Mouse (Mus musculus) midbrain, embryonic 14.5 days (tissue): ENCODE data around the gene Wdr11. TPM values are rescaled to one million over a fixed set of nuclear protein-coding genes. Genes with fewer than 3 reads are reported as not detected.

Experiments used
- ATAC-seq: fragments of 200-750 bp; cut with Nextera tagmentation; 2 replicates; pipeline ENCODE4 v1.8.0; 2017; ENCODE audit warnings: moderate number of reproducible peaks, moderate library complexity; ENCODE audit not compliant: low FRiP score, low TSS enrichment
- DNase-seq: peaks from one replicate; pipeline ENCODE4 v3.0.0-alpha.2; 2015
- H3K27ac ChIP-seq: fragments of 300-500 bp; sonication (generic); replicated peaks from 2 replicates; pipeline ENCODE4 v1.5.1; 2014; ENCODE audit warnings: mild to moderate bottlenecking, low read depth, low read length, moderate library complexity
- H3K27me3 ChIP-seq: fragments of 300-500 bp; sonication (generic); 2 replicates; pipeline ENCODE4 v1.6.1; 2014; ENCODE audit warnings: low read length, control low read depth, mixed read lengths; ENCODE audit not compliant: control insufficient read depth, insufficient read depth
- H3K36me3 ChIP-seq: fragments of 300-500 bp; sonication (generic); 2 replicates; pipeline ENCODE4 v1.6.1; 2014; ENCODE audit warnings: low read length, control low read depth; ENCODE audit not compliant: control insufficient read depth, insufficient read depth
- H3K4me1 ChIP-seq: fragments of 300-500 bp; sonication (generic); 2 replicates; pipeline ENCODE4 v1.6.1; 2014; ENCODE audit warnings: mild to moderate bottlenecking, antibody characterized with exemption, low read length, control low read depth; ENCODE audit not compliant: control insufficient read depth, insufficient read depth
- H3K4me2 ChIP-seq: fragments of 300-500 bp; sonication (generic); 2 replicates; pipeline ENCODE4 v1.6.1; 2014; ENCODE audit warnings: mild to moderate bottlenecking, low read length, moderate library complexity
- H3K4me3 ChIP-seq: fragments of 300-500 bp; sonication (generic); replicated peaks from 2 replicates; pipeline ENCODE4 v1.5.1; 2014; ENCODE audit warnings: low read depth, low read length
- H3K9ac ChIP-seq: fragments of 300-500 bp; sonication (generic); replicated peaks from 2 replicates; pipeline ENCODE4 v1.6.1; 2014; ENCODE audit warnings: mild to moderate bottlenecking, low read length, moderate library complexity
- H3K9me3 ChIP-seq: fragments of 300-500 bp; sonication (generic); 2 replicates; pipeline ENCODE4 v1.6.1; 2016; ENCODE audit warnings: low read length, control low read depth, mixed read lengths; ENCODE audit not compliant: control insufficient read depth
- WGBS: fragments of 180-500 bp; shearing (Covaris S2); extraction: QIAGEN DNeasy Blood & Tissue Kit; methylation state at CpG from one replicate; pipeline ENCODE4 v1.1.7; 2014; 5-methylcytosine and 5-hydroxymethylcytosine counted together
- polyA plus RNA-seq: library from polyadenylated mRNA; unstranded; fragments of >200 nt; fragmentation: Nextera tagmentation; extraction: Ambion mirVana; gene quantifications from 2 replicates; pipeline ENCODE4 v1.2.1, GENCODE M21; 2014

Wdr11 gene
- polyA plus RNA-seq, 1 experiment from 2014 or later = 41.3 TPM

- 94% methylated on average over 5 of the region's 5 CpGs for WGBS
- Histone ChIP-seq H3K36me3 (peaks cover 69% of the 10 kb centered on the region), H3K9ac (no peak overlapping the region), H3K27ac (no peak overlapping the region), H3K4me1 (no peaks in the 10 kb centered on the region), H3K27me3 (no peaks in the 10 kb centered on the region), H3K9me3 (no peaks in the 10 kb centered on the region), H3K4me2 (no peak overlapping the region), H3K4me3 (no peak overlapping the region)
- ATAC-seq = no peak
- DNase-seq = no peak
Observed at GRCm38 (mm10) chr7:129621141-129621540, 29.5 kb downstream of the Wdr11 start.

- peaks cover 92% of the 10 kb centered on the region for H3K36me3 ChIP-seq
- H3K9me3 ChIP-seq = no peaks in the 10 kb centered on the region
- WGBS = 94% methylated on average over 7 of the region's 7 CpGs
- no peak overlapping the region for H3K4me2 ChIP-seq
- H3K27ac ChIP-seq = no peak overlapping the region
- H3K27me3 ChIP-seq = no peaks in the 10 kb centered on the region
- DNase-seq = no peak
- H3K4me1 ChIP-seq = no peaks in the 10 kb centered on the region
- no peak overlapping the region for H3K4me3 ChIP-seq
- H3K9ac ChIP-seq = no peak overlapping the region
- ATAC-seq = no peak
Observed at GRCm38 (mm10) chr7:129630351-129630750, 38.7 kb downstream of the Wdr11 start.

DNA sequence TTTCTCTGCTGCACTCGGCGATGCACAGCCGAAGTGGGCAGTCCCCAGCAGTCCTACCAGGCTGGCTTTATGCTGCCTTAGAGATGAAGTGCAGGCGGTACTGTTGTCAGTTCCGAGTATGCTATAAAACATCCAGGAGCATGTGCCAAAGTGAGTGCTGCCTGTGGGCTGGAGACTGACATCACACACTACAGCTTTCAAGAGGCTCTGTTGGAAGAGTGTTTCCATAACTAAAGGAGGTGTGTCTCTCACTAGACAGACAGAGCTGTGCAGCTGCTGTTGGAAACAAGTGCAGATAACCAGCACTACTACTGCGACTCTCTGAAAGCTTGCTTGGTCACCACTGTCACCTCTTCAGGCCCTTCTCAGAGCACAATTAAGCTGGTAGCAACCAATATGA lies 39.8 kb downstream of the Wdr11 start:
- H3K9ac ChIP-seq = no peak overlapping the region
- H3K27ac ChIP-seq = no peak overlapping the region
- ATAC-seq (no peak), DNase-seq (no peak)
- WGBS = 97% methylated on average over 6 of the region's 6 CpGs
- peaks cover 89% of the 10 kb centered on the region for H3K36me3 ChIP-seq
- no peaks in the 10 kb centered on the region for H3K27me3 ChIP-seq
- no peaks in the 10 kb centered on the region for H3K4me1 ChIP-seq
- no peak overlapping the region for H3K4me2 ChIP-seq
- H3K9me3 ChIP-seq = no peaks in the 10 kb centered on the region
- no peak overlapping the region for H3K4me3 ChIP-seq

DNA sequence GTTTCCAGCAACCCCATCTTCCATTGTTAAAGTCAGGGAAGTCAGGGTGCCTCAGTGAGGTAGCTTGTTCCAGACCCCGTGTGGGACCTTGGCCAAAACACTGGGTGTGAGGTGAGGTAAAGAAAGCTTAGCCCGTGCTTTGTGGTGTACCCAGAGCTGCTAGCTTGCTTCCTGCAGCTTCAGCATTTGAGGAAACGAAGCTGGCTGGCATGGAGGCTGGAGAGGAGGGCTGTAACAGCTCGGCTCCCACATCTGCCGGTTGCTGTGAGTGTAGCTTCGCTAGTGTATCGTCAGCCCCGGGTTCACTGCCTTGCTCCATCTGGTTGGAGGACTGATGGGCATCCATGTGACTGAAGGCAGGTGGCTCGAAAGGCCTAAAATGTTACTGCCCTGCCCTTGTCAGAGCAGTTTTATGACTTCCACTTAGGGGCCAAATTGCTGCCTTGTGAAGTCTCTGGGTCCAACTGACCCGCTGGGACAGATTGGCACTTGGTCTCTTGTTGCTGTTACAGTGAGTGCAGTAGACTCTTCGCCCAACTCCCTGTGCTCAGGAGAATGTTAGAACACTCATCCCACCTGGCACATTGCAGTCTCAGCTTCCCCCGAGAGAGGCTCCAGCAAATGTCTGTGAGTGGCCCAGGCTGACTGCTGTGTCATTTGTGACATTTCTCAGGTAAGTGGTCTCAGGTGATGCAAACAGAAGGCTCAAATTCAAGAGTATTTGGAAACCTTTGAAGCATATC lies 44.4 kb downstream of the Wdr11 start:
- no peak overlapping the region for H3K9ac ChIP-seq
- H3K9me3 ChIP-seq = no peaks in the 10 kb centered on the region
- H3K4me3 ChIP-seq = no peak overlapping the region
- H3K4me1 ChIP-seq = no peaks in the 10 kb centered on the region
- peaks cover 51% of the 10 kb centered on the region for H3K36me3 ChIP-seq
- H3K27me3 ChIP-seq = no peaks in the 10 kb centered on the region
- DNase-seq (no peak), ATAC-seq (no peak)
- no peak overlapping the region for H3K4me2 ChIP-seq
- no peak overlapping the region for H3K27ac ChIP-seq
- WGBS = 94% methylated on average over 12 of the region's 12 CpGs

DNA sequence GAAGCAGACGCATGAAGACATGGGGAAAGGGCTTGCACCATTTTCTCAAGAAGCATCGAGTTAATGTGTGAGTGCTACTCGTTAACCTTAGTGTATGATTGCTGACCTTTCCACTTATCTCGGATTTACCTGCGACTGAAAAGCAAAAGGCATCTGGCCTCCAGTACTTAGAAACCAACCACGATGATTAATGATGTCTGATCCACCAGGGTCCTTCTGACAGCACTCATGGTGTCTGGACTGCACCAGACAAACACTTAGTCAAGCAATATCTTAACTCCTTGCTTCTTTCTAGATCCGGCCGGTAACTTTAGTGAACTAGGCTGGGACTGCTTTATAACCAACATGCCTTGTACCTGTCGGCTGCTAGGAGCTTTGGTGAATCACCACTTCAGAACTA lies 45.3 kb downstream of the Wdr11 start:
- no peak overlapping the region for H3K4me3 ChIP-seq
- no peak for DNase-seq
- 92% methylated on average over 9 of the region's 9 CpGs for WGBS
- H3K4me2 ChIP-seq = no peak overlapping the region
- no peak overlapping the region for H3K27ac ChIP-seq
- H3K9me3 ChIP-seq = no peaks in the 10 kb centered on the region
- no peaks in the 10 kb centered on the region for H3K4me1 ChIP-seq
- no peaks in the 10 kb centered on the region for H3K27me3 ChIP-seq
- peaks cover 42% of the 10 kb centered on the region for H3K36me3 ChIP-seq
- no peak overlapping the region for H3K9ac ChIP-seq
- no peak for ATAC-seq

DNA sequence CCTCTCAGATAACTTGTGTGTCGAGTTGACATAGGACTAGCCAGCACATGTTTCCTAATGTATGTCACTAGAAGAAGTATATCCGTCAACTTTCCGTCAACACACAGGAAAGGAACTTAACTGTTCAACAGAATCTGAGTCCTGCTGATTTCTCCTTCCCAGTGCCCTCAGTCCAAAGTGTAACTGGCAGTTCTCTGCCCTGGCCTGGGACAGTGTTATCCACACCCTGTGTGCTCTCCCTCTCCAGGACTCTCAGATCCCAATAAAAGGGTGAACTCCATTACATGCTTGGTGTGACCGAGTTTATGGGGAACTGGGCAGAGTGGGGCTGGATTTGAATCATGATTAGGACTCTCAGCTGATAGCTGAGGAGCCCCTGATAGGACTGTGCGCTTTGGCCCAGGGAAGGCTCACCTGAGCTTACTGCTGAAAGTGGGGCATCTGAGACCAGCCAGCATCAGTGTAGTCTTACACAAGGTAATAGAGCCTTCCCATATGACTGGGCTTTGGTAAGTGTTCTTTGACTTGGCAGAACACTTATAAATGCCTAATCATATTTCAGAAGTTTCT lies 46.3 kb downstream of the Wdr11 start:
- Histone ChIP-seq H3K27ac (no peak overlapping the region), H3K4me3 (no peak overlapping the region), H3K36me3 (peaks cover 32% of the 10 kb centered on the region), H3K9ac (no peak overlapping the region), H3K4me2 (no peak overlapping the region), H3K4me1 (no peaks in the 10 kb centered on the region), H3K27me3 (no peaks in the 10 kb centered on the region), H3K9me3 (no peaks in the 10 kb centered on the region)
- no peak for ATAC-seq
- DNase-seq = no peak
- 91% methylated on average over 5 of the region's 5 CpGs for WGBS

DNA sequence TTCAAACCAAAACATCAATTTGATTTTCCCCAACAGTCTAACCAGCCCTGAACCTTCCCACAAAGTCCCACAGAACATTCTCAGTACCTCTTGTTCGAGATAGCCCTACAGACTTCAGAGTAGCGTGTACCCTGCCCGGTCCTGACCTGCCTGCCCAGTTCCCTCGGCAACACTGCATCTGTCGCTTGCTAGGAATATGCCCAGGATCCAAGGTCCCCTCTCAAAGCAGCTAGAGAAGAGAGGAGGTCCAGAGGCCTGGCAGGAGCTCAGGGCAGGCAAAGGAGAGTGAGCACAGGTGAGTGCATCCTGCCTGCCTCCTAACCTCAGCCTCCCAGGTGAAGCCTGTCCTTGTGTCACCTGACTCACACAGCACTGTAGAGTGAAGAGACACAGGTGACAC lies 47.3 kb downstream of the Wdr11 start:
- Histone ChIP-seq H3K4me1 (no peaks in the 10 kb centered on the region), H3K36me3 (peaks cover 22% of the 10 kb centered on the region), H3K4me3 (no peak overlapping the region), H3K27me3 (no peaks in the 10 kb centered on the region), H3K9ac (no peak overlapping the region), H3K27ac (no peak overlapping the region), H3K9me3 (no peaks in the 10 kb centered on the region), H3K4me2 (no peak overlapping the region)
- DNase-seq = no peak
- WGBS = 91% methylated on average over 5 of the region's 5 CpGs
- ATAC-seq = no peak

- Histone ChIP-seq H3K4me2 (no peak overlapping the region), H3K9me3 (no peaks in the 10 kb centered on the region), H3K27me3 (no peaks in the 10 kb centered on the region), H3K9ac (no peak overlapping the region), H3K4me3 (no peak overlapping the region), H3K36me3 (peaks cover 14% of the 10 kb centered on the region), H3K27ac (no peak overlapping the region), H3K4me1 (no peaks in the 10 kb centered on the region)
- no peak for DNase-seq
- ATAC-seq = no peak
- 88% methylated on average over 6 of the region's 6 CpGs for WGBS
Observed at GRCm38 (mm10) chr7:129639833-129640232, 48.2 kb downstream of the Wdr11 start.

DNA sequence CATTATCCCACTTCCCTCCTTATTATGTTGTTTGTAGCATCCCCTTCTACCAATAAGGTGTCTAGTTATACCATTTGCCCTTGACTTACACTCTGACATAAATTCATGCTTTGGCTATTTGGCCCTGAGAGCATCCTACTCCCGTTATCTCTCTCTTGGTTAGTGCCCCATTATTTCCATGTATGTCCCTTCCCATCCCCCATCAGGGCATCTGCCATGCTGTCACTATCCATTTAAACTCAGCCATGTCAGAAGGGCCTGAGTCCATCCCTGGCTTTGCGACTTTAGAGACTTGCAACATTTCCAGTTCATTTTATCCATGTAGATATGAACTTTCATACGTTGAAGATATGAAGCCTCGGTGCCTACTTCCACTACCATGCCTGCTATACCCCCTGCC lies 51.6 kb downstream of the Wdr11 start:
- DNase-seq (no peak), ATAC-seq (no peak)
- 86% methylated on average over 4 of the region's 4 CpGs for WGBS
- no peak overlapping the region for H3K4me3 ChIP-seq
- H3K4me1 ChIP-seq = no peaks in the 10 kb centered on the region
- H3K9ac ChIP-seq = no peak overlapping the region
- no peaks in the 10 kb centered on the region for H3K9me3 ChIP-seq
- H3K36me3 ChIP-seq = no peaks in the 10 kb centered on the region
- H3K4me2 ChIP-seq = no peak overlapping the region
- H3K27ac ChIP-seq = no peak overlapping the region
- H3K27me3 ChIP-seq = no peaks in the 10 kb centered on the region
